Mouse (Mus musculus) splenic B cell, adult 2 months (primary cell): ENCODE results near the gene Elovl3.
"Not testable (repeated sequence)": the region's sequence is repeated elsewhere in the genome, so short reads cannot be mapped to it uniquely, and the experiment has no call there.

Source experiments
- DNase-seq: peaks from one replicate; pipeline ENCODE4 v3.0.0-alpha.2; 2011; ENCODE audit warnings: low read depth, low spot score
- H3K27me3 ChIP-seq: 2 replicates; pipeline ENCODE4 v1.6.1; 2012; ENCODE audit warnings: mild to moderate bottlenecking, low read length, moderate library complexity, mixed read lengths; ENCODE audit not compliant: control insufficient read depth, poor library complexity, insufficient read depth, severe bottlenecking
- H3K36me3 ChIP-seq: 2 replicates; pipeline ENCODE4 v1.6.1; 2012; ENCODE audit warnings: mild to moderate bottlenecking, low read length, moderate library complexity, mixed read lengths; ENCODE audit not compliant: control insufficient read depth, poor library complexity, insufficient read depth, severe bottlenecking

The Elovl3 gene

DNA sequence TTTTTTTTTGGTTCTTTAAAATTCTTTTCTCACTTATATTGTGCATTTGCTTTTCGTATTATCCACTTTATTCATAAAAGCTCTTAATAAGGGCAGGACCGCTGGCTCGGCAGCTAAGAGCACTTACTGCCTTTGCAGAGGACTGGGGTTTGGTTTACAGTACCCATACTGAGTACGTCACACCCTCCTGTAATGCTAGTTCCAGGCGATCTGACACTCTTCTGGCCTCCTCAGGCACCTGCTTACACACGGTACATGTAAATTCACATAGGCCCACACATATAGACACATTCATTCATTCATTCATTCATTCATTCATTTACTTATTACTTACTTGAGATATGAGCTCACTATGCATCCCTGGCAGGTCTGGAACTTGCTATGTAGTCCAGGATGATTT, 10.8 kb upstream of the Elovl3 start:
- DNase-seq = no peak
- Histone ChIP-seq H3K27me3 (no peaks in the 10 kb centered on the region), H3K36me3 (no peaks in the 10 kb centered on the region)

DNA sequence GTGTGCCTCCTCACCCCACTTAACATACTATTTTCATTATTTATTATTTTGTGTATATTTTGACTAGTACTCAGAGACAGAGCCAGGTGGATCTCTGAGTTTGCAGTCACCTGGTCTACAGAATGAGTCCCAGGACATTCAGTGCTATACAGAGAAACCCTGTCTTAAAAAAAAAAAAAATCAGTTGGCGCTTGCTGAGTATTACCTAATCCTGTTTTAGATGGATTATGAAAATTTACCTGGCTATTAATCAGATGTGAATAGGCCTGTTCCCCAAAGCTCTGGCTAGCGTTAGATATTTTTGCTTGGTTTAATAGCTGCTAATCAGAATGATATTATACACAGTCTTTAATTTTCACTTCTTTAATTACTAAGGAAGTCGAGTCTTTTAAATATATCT, 7.8 kb upstream of the Elovl3 start:
- Histone ChIP-seq H3K27me3 (no peaks in the 10 kb centered on the region; the same call in 1 of the 2 replicates), H3K36me3 (no peaks in the 10 kb centered on the region)
- no peak for DNase-seq

DNA sequence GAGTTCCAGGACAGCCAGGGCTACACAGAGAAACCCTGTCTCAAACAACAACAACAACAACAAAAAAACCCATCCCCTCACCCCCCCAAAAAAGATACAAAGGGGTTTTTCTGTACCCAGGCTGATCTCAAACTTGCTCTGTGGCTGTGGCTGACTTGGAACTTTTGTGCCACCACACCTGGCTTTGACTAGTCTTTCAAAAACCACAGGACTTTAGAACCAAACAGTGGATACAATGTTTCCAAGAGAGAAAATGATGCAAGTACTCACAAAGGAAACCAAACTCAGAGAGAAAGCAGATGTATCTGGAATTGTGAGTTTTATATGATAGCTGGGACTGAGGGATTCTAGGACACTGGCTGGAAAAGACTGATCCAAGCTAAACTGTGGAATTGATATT, 7.0 kb upstream of the Elovl3 start:
- DNase-seq = no peak
- H3K36me3 ChIP-seq = no peaks in the 10 kb centered on the region

DNA sequence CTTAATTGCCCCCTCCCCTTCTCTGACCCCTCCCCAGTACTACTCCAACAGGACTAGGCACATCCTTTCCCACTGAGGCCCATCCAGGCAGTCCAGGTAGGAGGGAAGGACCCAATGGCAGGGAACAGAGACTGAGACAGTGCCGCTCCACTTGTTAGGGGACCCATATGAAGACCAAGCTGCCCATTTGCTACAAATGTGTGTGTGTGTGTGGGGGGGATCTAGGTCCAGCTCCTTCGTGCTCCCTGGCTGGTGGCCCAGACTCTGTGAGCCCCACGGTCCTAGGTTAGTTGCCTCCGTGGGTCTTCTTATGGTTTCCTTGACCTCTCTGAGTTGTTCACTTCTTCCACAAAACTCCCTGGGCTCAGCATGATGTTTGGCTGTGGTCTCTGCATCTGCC, 5.4 kb upstream of the Elovl3 start:
- no peak for DNase-seq
- Histone ChIP-seq H3K36me3 (no peaks in the 10 kb centered on the region), H3K27me3 (no peaks in the 10 kb centered on the region; the same call in 1 of the 2 replicates)

More for the DNA sequence above, 7.0 kb upstream of the Elovl3 start:
- no peaks in the 10 kb centered on the region; the same call in 1 of the 2 replicates for H3K27me3 ChIP-seq

DNA sequence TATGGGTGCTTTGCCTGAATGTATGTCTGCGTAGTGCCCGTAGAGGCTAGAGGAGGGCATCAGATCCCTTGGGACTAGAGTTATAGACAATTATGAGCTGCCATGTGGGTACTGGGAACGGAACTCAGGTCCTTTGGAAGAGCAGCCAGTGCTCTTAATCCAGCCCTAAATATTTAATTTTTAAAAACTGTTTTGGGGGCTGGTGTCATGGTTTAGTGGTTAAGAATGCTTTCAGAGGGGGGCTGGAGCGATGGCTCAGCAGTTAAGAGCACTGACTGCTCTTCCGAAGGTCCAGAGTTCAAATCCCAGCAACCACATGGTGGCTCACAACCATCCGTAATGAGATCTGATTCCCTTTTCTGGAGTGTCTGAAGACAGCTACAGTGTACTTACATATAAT, 2.0 kb upstream of the Elovl3 start:
- not testable (repeated sequence) for DNase-seq, H3K27me3 ChIP-seq, H3K36me3 ChIP-seq

DNA sequence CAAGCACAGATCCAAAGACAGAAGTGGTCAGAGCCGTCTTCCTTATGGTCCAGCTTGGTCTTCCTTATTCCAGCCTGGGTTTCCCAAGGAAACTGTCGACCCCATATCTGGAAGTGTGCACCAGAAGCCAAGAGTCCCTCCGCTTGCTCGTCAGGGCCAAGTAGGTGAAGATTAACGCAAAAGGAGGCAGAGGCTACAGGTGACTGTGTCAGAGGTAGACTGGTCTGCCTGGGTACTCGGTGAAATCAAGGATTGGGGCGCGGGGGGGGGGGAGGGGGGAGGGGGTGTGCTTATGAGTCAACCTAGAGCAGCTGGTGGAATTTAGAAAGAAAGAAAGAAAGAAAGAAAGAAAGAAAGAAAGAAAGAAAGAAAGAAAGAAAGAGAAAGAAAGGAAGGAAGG, 414 bp upstream of the Elovl3 start:
- DNase-seq = no peak
- no peaks in the 10 kb centered on the region; the same call in 1 of the 2 replicates for H3K27me3 ChIP-seq
- no peaks in the 10 kb centered on the region for H3K36me3 ChIP-seq

DNA sequence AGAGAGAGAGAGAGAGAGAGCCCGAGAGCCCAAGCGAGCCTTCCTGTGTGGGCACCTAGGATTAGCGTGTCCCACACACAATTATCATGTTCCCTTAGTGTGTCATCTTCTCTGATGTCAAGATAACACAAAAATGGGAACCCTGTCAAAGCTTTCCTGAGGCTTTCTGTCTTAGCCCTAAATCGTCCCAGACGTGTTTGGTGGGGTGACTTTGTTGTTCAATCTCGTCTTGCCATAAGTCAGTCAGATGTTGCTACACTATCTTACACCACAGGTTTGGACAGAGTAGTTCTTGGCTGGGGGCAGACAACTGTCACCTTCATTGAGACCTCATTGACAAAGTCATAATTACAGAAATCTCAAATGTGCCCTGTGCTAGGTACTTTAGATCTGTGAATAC, 880 bp downstream of the Elovl3 start:
- Histone ChIP-seq H3K27me3 (no peaks in the 10 kb centered on the region), H3K36me3 (no peaks in the 10 kb centered on the region)
- no peak for DNase-seq

DNA sequence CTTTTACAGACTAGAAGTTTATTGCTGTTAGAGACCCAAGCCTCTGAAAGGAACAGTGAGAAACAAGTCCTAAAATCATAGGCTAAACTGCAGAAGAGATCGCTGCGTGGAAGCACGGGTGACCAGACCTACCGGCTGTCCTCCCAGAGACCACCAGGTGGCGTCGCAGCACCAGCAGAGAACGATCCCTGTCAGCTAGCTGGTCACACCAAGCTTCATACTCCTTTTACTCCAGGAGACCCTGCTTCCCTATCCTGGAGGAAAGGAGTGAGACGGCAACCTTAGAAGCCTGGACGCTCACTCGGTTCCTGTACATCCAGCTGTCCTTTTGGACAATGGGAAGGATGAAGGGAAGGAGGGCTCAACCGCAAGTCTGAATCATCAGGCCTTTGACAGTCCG, 3.6 kb downstream of the Elovl3 start:
- Histone ChIP-seq H3K27me3 (no peaks in the 10 kb centered on the region), H3K36me3 (no peaks in the 10 kb centered on the region)
- peak; percentile 92 for DNase-seq

DNA sequence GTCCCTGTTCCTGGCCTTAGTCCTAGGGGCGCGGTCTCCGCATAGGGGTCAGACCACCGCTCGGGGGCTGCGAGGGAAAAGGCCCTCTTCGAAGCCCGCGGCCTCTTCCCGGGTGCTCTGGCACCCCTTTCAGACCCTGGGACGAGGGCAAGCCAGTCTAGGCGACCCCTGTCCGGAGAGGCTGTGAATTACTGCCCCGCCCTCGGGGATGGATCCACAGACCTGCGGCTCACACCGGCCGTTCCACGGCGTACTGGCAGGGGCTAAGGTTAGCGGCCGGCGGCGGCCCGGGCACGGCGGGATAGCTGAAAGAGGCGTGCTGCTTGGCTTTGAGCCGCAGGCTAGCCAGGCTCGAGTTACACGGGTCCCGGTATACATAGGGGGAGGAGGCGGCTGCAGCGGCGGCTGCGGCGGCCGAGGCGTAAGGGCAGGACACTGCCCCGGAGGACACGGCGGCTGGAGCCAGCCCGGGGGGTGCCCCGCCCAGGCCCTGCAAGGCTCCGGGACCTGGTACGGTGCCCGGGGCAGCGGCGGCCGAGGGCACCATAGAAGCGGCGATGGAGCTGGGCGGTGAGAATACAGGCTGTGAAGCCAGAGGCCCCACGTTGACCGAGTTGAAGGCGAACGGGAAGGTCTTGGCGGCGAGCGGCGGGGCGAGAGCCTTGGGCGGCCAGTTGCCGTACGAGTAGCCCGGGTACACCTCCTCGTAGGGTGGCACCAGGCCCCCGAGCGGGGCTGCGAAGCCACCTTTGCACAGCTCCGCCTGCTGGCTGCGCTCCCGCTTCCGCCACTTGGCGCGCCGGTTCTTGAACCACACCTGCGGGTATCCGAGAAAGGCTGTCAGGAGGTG, 4.3 kb downstream of the Elovl3 start:
- Histone ChIP-seq H3K27me3 (no peaks in the 10 kb centered on the region), H3K36me3 (no peaks in the 10 kb centered on the region)
- peak; percentile 82 for DNase-seq

DNA sequence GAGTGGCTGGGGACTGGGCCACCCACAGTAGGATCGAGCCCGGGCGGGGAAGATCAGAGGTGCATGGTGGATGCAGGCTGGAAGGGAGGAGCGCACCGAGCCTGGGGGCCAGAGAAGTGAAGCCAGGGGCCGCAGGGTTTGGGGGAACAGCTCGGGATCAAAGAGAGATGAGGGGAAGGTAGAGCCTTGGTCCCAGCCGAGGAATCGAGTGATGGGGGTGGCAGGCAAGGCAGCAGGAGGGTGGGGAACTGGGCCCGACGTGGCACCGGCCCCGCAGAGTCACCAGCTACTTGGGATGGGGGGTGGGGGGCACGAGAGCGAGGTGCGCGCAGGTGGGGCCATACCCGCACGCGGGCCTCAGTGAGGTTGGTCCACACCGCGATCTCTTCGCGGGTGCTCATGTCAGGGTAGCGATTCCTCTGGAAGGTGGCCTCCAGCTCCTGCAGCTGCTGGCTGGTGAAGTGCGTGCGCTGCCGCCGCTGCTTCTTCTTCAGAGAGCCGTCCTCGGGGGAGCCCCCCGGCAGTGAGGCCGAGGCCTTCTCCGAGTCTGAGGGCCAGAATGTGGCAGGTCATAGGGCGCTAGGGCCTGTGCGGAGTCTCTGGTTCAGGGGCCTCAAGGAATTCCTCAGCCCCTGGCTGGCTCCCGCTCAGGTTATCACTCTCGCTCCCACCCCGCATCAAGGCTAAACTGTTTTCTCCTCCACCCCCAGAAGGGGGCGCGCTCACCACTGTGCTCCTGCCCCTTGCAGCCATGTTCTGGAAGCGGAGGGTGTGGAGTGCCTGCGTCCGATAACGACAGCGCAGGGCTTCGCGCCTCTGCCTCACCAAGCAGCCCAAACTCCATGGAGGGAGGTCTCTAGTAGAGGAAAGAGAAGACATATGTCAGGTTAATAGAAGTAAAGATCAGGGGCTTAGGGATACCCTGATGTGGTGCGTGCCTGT, 5.2 kb downstream of the Elovl3 start:
- Histone ChIP-seq H3K36me3 (no peaks in the 10 kb centered on the region), H3K27me3 (no peaks in the 10 kb centered on the region)
- DNase-seq = peak; percentile 86

DNA sequence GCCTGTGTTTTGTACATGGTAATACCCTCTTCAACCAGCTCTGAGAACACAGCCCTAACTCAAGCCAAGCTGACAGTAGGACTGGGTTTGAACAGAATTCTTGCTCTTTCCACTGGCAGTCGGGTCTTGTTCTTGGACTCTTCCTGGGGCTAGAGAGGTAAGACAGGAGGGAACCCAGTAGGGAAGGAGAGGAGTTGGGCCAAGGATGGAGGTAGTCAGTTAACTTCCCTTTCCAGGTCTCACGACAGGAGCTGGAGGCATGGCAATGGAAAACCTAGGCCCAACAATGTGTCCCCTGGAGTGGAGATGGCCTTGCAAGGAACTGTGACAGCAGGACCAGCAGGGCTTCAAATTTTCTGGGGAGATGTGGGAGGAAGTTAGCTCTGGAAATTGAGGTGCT, 8.6 kb downstream of the Elovl3 start:
- Histone ChIP-seq H3K36me3 (no peaks in the 10 kb centered on the region), H3K27me3 (no peaks in the 10 kb centered on the region)
- no peak for DNase-seq

DNA sequence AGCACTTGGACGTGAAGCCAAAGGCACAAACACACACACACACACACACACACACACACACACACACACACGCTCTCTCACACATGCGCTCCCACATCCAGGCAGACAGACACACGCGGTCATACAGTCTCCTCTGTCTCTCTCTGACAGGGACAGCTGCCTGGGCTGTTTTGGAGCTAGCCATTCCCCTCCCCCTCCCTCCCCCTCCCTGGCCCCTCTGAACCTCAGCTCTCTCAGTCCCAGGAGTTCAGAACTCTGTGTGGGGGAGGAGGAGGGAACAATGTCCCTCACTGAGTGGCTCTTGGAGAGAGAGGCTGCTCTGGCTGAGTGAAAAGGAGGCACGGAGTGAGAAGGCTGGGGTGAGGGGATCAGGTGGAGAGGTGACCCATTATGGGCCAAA, 9.4 kb downstream of the Elovl3 start:
- no peak for DNase-seq
- H3K36me3 ChIP-seq = no peaks in the 10 kb centered on the region
- H3K27me3 ChIP-seq = no peaks in the 10 kb centered on the region

DNA sequence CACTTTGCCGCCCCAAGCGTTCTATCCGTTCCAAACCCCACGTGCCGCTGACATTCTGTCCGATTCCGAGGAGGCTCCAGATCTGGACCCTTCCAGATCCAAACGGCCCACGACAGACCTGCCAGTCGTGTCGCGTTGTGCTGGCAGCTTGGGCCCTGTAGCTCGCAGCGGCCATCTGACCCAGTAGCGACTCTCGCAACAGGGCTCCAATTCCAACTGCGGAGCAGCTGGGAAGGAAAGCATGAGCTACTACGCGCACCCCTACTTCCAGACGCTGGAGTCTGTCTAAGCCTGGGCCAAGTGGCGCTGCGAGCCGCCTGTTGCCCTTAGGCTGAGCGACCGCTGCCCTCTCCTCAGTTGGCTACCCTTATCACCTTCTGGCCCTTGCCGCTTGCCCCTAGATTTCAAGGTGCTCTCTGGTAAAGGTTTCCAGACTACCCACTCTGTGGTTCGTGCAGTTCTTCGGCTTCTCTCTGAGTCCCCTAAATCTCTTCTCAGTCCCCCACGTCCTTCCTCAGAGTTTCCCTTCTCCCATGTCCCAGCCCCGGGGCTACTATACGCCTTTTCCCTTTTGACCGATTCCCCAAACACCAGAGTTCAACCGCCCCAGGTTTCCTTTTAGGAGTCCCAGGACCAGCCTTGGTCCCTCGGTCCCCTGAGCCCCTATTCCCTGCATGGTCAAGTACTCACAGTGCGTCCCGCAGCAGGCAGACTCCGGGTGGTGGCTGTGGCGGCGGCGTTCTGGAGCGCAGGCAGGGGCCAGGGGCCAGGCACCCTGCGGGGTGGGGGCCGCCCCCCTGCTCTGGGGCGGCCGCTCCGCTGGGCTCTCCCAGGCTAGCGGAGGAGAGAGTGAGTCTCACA, 16.0 kb downstream of the Elovl3 start, which contains the start of gene Pitx3:
TSS of gene Pitx3 (minus strand) at position 816 of the 861 bp plus-strand sequence.
- no peak for DNase-seq
- H3K36me3 ChIP-seq = no peaks in the 10 kb centered on the region
- peaks cover 9% of the 10 kb centered on the region for H3K27me3 ChIP-seq

DNA sequence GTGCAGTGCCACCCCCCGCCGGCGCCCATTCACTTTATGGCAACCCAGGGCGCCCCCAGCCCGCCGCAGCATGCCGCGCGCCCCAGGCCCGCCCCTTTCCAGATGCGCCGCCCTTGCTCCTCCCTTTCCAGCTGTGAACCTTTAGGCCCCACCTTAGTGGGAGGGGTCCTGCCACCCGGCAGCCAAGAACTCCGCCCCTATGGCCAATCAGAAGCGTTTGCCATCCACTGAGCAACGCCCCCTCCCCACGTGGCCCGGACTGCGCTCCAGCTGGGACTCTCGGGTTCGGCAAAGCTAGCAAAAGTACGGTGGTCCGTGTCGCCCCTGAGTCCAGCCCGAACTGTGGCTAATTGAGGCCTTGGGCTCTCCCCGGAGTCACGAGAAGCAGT, 16.7 kb downstream of the Elovl3 start:
- Histone ChIP-seq H3K27me3 (peaks cover 9% of the 10 kb centered on the region), H3K36me3 (no peaks in the 10 kb centered on the region)
- peak; percentile 74 for DNase-seq
